Mouse (Mus musculus): ENCODE measurements at regions not wholly inside any gene's neighbourhood (a gene's known extent, or its start where the extent isn't known, plus 50 kb on each side); places are given as distances from the start of the nearest gene placed in this dataset.

GRCm38 (mm10) chrX:11720517-11720916, 392.9 kb downstream of the H2al1j start:
- DNase-seq (ENCODE audit: low read depth): no peak

- no peak for DNase-seq (ENCODE audit: low read depth)
Measured at GRCm38 (mm10) chrX:11722730-11723129, 395.1 kb downstream of the H2al1j start.

- no peak for DNase-seq (ENCODE audit: low read depth)
Measured at GRCm38 (mm10) chrX:11724718-11725117, 397.1 kb downstream of the H2al1j start.

GRCm38 (mm10) chrX:11726524-11727231, 399.1 kb downstream of the H2al1j start:
- no peak for DNase-seq (ENCODE audit: low read depth)

- DNase-seq (ENCODE audit: low read depth): no peak
Measured at GRCm38 (mm10) chrX:11728481-11728880, 400.9 kb downstream of the H2al1j start.

- no peak for DNase-seq (ENCODE audit: low read depth)
Measured at GRCm38 (mm10) chrX:11729992-11730391, 402.4 kb downstream of the H2al1j start.

GRCm38 (mm10) chrX:11732371-11732770, 404.7 kb downstream of the H2al1j start:
- DNase-seq (ENCODE audit: low read depth): no peak

- DNase-seq (ENCODE audit: low read depth): no peak
Measured at GRCm38 (mm10) chrX:11734505-11735435, 407.1 kb downstream of the H2al1j start.

GRCm38 (mm10) chrX:11735516-11736170, 408.0 kb downstream of the H2al1j start:
- DNase-seq (ENCODE audit: low read depth): no peak

GRCm38 (mm10) chrX:11736481-11736880, 408.9 kb downstream of the H2al1j start:
- no peak for DNase-seq (ENCODE audit: low read depth)

- no peak for DNase-seq (ENCODE audit: low read depth)
Measured at GRCm38 (mm10) chrX:11739565-11739964, 411.9 kb downstream of the H2al1j start.

- no peak for DNase-seq (ENCODE audit: low read depth)
Measured at GRCm38 (mm10) chrX:11745911-11746310, 414.2 kb downstream of the Bcor start.

GRCm38 (mm10) chrX:11747386-11748121, 412.6 kb downstream of the Bcor start:
- DNase-seq (ENCODE audit: low read depth): no peak

GRCm38 (mm10) chrX:11748278-11748677, 411.9 kb downstream of the Bcor start:
- DNase-seq (ENCODE audit: low read depth): no peak

GRCm38 (mm10) chrX:11752513-11752912, 407.6 kb downstream of the Bcor start:
- DNase-seq (ENCODE audit: low read depth): no peak

- peak; percentile 50 for DNase-seq (ENCODE audit: low read depth)
Measured at GRCm38 (mm10) chrX:11752973-11753590, 407.1 kb downstream of the Bcor start.

GRCm38 (mm10) chrX:11755046-11755445, 405.1 kb downstream of the Bcor start:
- DNase-seq (ENCODE audit: low read depth): no peak

GRCm38 (mm10) chrX:11763351-11764082, 396.6 kb downstream of the Bcor start:
- no peak for DNase-seq (ENCODE audit: low read depth)

GRCm38 (mm10) chrX:11776236-11776899, 383.8 kb downstream of the Bcor start:
- DNase-seq (ENCODE audit: low read depth): peak; percentile 7

- no peak for DNase-seq (ENCODE audit: low read depth)
Measured at GRCm38 (mm10) chrX:11795010-11795409, 365.1 kb downstream of the Bcor start.

Data from induced T-regulatory cell, adult 2 months (primary cell).